Mouse (Mus musculus) lung, postnatal 4 days (tissue): ENCODE data around the gene Dleu7.
A peak's percentile ranks its signal among the peaks of the same experiment; 100 is the strongest.

ENCODE experiments used
- DNase-seq, 2 experiments: peaks; one replicate each; pipeline ENCODE4 v3.0.0; 2021

Gene Dleu7

GRCm38 (mm10) chr14:62282974-62283373 lies 9.9 kb downstream of the Dleu7 start:
- no peak for DNase-seq

DNA sequence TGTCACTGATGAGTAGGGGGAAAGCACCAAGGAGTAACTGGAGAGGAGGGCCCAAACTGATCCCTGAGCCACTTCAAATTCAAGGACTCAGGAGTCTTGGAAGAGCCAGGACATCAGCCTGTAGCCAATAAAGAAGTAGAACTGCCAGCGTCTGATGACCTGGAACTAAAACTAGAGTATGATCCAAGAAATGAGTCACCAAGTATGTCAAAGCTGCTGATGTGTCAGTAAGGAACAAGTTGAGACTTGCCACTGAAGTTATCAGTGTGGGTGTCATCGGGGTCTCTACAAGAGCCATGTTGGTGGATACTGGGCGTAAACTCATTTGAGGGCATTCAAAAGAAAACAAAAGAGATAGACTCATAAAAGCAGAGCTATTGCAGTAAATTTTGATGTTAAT lies 19.2 kb downstream of the Dleu7 start:
- DNase-seq, result no peak

DNA sequence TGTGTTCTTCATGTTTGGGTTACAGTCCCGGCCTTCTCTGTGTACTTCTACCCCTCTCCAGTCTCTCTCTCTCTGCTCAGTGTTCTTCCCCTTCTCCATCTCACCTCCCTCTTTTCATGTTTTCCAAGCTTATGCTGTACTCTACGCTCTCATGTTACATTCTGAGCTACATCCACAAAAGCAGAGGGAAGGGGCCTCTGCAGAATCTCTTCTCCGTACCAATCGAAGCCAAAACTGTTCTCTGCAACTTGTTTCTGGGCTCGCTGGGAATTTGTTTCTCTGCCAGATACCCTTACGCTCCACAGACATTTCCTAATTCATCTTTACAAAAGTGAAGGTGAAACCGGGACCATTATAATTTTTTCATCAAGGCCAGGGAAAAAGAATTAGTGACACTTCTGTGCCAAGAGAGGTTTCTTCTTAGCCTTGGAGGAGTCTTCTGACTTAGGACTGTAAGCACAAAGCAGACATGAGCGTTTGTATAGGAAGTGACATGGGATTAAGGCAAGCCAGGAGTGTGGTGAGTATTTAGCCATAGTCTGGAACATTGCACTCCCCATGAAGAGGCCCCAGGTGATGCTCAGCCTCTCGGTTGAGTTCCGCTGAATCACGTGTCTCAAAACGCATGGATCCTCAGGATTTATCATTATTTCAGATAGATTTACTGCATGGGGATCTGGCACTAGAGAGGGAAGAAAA lies 22.0 kb downstream of the Dleu7 start:
- DNase-seq, result no peak

- peak; percentile 16 to 61 for DNase-seq
Measured at GRCm38 (mm10) chr14:62258978-62259536, 33.8 kb downstream of the Dleu7 start.

DNA sequence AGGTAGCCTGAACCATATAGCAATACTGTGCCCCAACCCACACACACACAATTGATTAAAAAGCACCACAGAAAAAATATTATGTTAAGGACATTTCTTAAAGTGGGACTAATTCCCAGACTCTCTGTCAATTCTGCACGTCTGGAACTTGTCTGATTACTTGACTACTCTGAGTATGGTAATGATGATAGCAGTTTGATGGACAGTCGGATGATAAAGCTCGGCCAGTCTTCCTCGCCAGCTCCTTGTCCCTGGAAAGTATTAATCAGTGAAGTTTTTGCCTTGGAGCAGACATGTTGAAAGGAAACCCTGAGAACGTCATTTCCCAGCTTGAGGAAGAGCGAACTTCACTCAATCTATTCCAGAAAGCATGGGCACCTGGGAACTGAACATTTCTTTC lies 34.7 kb downstream of the Dleu7 start:
- no peak for DNase-seq

DNA sequence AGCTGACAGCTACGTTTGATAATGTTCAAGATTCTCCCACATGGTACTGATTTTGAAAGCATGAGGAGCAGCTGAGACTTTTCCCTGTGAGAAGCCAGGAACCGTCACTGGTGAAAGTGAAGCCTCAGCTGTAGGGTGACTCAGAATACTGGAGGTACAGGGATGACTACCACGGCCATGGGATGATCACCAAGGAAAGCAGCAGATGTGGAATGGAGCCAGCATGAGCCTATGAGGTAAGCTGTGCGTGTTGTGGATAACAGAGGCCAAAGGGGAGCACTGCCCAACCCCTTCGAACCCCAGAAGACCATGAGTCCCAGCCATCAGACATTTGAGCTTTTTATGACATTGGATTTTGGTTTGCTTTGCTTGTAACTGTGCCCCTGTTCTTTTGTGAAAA lies 36.8 kb downstream of the Dleu7 start:
- no peak for DNase-seq

DNA sequence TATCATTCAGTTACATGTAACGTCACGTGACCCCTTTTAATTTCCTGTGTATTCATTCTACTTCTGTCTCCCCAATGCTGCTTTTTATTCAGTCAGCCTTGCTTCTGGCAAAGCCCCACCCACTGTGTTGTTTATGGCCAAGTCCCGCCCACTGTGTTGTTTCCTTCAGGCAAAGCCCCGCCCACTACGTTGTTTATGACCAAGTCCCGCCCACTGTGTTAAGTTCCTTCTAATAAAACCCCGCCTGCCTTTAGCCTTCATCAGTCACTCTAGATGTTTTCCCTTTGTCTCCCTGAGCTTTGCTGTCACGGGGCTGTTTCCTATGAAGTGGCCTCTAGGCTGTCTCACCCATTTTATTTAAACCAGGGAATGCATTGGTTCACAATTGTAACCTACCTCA lies 38.5 kb downstream of the Dleu7 start:
- no peak for DNase-seq

DNA sequence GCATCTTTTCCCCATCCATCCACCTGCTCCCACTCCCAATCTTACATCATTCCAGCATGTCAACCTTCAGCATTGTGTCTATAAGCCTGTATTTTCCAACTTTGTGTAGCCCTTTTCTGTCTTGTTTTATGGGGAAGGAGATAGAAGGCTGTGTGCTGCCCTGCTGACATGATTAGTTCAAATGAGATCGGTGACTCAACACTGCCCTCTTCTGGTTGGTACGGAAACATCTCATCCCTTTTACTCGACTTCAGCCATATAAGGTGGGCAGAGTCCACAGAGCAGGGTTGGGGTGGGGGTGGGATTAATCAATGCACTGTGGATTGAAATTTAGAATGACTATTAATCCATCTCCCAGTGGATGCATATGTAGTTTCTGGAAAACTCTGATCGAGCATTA lies 40.8 kb downstream of the Dleu7 start:
- DNase-seq, result peak in 1 of 2 experiments; percentile 74

DNA sequence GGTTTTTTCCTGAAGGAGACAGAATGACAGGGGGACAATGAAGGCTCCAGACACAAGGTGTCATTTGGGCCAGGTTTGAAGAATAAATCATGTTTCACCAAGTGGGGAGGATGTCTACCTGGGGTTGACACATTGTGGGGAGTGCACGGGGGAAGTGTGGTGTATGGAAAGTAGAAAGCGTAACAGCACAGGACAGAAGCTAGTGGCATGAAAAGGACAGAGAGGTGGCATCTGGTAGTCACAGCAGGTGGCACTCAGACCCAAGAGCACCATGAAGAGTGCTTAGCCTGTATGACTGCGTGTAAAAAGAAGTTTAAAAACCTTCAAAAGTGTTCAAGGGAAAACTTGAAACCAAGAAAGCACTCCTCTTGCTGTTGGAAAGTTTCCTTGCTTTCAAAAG lies 42.8 kb downstream of the Dleu7 start:
- DNase-seq, result no peak

DNA sequence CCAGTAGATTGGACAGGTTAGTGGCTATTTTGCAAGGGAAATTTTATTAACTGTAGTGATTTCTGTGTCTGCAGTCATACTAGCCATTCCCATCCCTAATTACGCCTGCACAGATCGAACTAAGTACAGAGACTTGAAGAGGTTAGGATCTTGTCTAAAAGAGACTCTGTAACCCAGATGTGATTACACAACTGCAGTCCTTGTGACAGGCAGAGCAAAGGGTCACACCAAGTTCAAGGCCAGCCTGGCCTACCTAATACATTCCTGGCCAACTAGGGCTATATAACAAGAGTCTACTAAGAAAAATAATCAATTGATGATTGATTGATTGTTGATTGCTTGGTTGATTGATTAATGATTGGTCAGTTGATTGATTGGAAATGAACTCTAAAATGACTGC lies 43.6 kb downstream of the Dleu7 start:
- DNase-seq, result no peak

- peak; percentile 21 to 26 for DNase-seq
Measured at GRCm38 (mm10) chr14:62248796-62249195, 44.1 kb downstream of the Dleu7 start.

- no peak for DNase-seq
Measured at GRCm38 (mm10) chr14:62248345-62248744, 44.5 kb downstream of the Dleu7 start.

DNA sequence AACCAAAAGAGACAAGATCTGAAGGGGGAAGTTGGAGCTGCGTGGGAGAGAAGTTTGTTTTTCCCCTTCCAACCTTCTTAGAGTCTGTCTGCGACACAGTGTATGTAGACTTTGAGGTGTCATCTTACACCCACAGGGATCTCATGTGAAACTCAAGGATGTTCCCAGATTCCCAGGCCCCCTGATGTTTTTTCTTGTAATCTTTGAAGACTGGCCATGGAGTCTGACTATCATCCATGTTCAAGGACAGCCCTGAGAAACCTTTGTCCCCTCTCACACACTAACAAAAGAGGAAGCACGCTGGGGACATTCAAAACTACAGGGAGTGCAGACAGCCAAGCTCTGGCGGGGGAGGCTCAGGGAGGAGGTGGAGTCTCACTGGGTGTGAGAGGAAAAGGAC lies 47.3 kb downstream of the Dleu7 start:
- peak; percentile 32 to 39 for DNase-seq

GRCm38 (mm10) chr14:62243530-62243929 lies 49.3 kb downstream of the Dleu7 start:
- DNase-seq, result no peak

DNA sequence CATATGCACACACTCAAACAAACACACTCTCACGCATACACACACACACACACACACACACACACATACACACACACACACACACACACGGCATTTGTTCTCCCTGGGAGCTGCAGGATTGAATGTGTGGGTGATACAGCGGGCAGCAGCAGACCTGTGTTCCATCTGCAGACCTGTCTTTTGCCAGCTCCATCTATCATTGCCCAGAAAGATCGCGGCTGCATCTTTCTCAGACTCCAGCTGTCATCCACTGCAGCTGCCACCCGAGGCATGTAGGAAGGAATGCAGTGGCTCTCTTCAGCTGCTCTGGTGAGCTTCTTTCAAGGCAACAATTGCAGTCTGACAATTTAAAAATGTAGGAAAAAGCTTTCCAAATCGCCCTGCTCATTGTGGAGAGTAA lies 56.9 kb downstream of the Dleu7 start:
- no peak for DNase-seq

GRCm38 (mm10) chr14:62235214-62235613 lies 57.6 kb downstream of the Dleu7 start:
- no peak for DNase-seq

DNA sequence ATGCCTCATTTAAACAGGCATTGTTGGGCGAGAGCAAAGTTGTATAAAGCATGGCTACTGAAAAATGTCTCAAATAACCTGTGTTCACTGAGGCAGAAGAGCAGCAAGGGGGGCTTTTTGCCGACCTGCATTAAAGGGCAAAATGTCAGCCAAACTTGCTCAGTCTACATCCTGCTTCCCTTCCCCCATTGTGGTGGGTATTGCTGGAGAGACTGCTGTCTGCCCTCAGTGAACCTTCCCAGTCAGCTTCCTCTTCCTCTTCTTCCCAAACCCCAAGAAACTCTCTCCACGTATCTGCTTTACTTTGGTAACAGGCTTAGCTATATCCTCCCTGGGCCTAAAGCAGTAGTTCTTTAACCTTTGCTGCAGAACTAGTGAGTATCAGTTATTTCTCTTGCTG lies 61.9 kb downstream of the Dleu7 start:
- DNase-seq, result no peak

DNA sequence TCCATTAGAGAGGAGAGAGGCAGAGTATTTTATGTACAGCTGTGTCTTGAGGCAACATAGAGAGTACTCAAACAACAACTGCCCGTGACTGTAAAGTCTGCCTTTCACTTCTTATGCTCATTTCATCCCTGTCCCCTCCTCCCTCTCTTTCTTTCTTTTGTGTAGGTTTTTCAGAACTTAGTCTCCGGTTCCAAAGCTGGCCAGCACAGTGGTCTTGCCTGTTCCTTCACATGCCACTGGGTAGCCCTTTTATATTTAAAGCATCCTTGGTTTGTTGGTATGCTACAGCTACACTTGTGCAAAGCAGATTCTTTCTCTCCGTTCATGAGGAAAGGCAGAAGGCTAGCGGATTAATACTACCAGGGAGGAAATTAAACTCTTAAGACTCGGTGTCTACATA lies 65.7 kb downstream of the Dleu7 start:
- no peak for DNase-seq

DNA sequence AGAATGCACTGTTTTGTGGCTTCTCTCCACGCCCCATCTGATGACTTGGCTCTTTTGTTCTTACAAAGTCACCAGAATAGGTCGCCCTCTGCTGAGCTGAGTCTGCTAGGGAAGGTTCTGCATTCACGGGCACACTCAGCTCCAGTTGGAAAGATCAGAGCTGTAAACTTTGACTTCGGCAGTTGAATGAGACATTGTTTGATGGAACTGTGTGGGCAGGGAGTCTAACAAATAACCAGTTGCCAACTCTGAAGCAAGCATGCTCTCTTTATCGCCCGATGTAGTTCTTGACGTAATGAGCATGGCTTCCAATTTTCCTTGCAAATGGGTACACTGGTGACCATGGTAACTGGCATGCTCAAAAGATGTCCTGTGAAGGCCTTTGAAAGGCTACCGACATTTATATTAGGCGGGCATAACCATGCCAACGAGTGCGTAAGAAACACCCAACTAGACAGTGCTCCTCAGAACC lies 66.2 kb downstream of the Dleu7 start:
- DNase-seq, result no peak
